Mouse (Mus musculus): ENCODE measurements at regions not wholly inside any gene's neighbourhood (a gene's known extent, or its start where the extent isn't known, plus 50 kb on each side); places are given as distances from the start of the nearest gene placed in this dataset.

DNA sequence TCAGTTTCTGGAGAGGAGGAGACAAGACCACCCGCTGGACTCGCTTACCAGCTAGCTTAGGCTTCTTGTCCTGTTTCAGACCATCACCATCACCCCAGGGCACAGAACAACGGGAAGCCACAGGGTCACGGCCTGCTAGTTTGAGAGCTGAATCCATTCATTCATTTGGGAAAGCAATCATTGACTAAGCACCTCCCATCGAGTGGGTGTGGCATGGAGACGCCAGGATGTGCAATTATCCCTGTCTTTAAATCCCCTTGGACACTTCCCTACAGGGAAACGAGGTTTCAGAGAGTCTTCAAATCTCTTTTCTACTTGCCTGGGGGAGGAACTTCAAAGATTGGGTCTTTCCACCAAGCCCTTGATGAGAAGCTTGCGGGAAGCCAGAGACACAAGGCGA, 108.7 kb downstream of the 2410131K14Rik start:
- DNase-seq (ENCODE audit: low spot score in 2 of 2): no peak

DNA sequence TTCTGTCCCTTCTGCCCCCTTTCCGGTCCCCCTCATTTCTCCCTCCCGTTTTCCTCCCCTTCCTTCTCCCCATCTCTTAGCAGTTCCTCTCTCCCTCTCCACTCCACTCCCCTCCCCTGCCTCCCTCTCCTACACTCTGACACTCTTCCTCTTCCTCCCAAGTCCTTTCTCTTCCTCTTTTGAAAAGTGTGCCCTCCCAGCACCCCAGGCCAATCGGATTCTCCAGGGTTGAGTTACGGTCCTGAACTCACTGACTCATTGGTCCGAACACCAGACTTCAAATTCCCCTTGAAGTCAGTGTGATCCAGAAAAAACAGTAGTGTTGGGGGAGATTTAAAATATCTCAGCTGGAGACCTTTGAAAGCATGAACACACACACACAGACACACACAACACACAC, 109.1 kb downstream of the 2410131K14Rik start:
- no peak for DNase-seq (ENCODE audit: low spot score in 2 of 2)

DNA sequence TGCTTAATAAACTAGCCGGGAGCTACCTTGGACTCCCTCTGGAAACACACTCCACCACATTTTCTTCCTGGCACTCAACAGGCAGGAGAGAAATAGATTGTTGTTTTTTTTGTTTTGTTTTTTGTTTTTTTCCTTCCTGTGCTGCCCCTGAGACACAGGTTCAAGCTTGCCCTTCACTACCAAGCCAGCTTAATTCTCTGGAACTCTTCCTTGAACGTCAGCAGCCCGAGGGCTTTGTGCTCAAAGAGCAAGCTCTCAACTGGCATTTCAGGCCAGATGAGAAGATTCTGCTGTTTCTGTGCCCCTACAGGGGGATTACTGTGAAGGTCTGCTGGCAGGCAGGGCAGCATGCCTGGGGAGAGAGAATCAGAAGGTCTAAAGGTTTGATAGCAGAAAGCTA, 109.8 kb downstream of the 2410131K14Rik start:
- no peak for DNase-seq (ENCODE audit: low spot score in 2 of 2)

DNA sequence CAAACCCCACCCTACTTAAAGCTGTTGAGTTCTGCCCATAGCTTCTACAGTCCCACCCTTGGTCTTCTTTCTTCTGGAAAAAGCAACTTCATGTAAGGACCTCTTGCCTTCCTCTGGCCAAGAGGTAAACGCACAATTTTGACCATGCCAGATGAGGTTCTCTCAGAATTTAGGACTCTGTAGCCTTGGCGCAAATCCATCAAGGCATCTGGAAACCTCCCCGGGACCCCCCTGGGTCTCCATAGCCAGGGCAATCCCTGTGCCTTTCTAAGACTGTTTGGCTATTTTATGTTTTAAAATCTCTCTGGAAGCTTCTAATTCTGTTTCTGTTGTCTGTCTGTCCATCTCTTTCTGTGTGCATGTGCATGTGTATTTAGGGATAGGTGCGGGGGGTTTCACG, 110.3 kb downstream of the 2410131K14Rik start:
- DNase-seq (ENCODE audit: low spot score in 2 of 2): no peak

DNA sequence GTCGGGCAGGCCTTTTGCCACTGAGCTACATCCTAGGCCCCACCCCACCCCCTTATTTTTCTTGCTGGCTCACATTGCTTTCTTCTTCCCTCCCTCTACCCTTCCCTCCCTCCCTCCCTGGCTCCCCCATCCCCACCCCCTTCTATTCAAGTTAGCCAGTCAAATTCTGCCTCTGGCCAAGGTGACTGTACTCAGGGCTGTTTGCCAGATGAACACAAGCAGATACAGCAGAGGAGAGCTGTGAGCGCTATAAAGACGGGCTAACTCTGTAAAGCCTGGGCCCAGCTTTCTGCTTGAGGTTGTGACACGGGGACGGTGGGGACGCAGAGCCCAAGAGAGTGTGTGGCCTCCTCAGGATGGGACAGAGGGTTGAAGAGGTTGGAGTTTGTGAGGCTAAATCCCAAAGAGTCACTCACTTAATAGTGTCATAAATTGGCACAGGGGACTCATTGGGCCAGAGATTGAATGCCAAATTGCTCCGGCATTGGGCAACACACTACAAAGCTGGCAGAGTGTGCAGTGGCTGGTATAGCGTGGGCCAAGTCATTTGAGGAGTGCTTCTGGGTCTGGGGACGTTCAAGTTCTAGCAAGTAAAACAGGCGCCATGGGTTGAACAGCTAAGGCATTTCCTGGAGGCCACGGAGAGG, 110.8 kb downstream of the 2410131K14Rik start:
- no peak for DNase-seq (ENCODE audit: low spot score in 2 of 2)

DNA sequence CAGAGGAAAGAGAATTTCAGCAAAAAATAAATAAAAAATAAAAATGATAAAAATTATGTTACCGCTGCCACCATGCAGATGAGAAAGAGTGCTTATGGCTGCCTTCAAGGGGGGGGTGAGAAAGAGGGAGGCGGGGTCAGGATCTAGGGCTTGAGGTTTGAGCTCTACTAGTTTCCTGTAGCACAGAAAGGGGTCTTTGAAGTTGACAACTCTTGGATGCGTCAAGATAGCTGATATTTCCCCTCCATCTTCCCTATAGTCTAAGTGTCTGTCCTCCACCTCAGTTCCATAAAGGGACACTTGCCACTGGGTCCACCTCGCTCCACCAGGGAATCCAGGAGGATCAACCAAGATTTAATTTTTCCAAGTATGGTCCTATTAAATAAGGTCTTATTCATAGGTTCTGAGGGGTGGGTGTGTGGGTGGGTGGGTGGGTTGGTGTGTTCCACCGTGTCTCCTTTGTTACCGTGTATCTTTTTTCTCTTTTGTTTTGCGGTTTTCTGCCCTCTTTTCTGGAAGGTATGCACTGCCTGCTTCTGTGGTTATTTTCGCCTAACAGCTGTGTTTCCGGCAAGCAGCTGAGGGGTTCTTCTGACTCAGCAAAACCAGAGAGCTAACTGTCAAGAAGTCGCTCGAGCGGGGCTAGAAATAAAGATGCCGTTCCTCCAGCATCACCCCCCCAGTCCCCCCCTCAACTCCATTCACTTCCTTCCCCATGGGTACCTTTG, 114.8 kb downstream of the 2410131K14Rik start:
- DNase-seq (ENCODE audit: low spot score in 2 of 2): no peak

DNA sequence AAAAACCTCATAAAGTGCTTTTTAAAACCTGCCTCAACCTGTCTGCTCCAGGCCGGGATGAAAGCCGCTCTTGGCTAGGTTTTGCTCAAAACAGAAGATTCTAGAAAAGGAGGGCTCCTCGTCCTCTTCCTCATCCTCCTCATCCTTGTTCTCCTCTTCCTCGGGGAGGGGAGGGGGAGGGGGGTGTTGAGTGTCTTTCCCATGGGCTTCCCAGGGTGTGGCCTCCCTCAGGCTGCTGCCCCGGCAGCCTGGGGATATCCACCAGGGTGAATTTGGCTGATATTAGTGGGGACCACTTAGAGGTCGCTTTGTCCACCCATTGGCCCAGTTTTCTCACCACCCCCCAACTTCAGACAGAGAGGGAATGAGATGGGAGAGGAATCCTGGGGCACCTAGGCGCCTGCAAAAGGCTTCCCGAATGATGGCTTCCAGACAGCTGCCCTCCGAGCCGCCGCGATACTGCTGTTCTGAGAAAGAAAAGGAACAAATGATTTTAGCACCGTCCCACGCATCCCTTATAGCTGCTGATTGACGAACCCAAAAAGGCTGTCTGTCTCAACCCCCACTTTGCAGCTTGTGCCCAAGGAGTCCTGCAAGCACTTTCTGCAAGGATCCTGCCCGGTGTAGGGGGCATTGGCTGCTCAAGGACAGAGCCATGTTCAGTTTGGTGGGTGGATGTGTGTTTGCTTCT, 115.5 kb downstream of the 2410131K14Rik start:
- DNase-seq (ENCODE audit: low spot score in 2 of 2): no peak

DNA sequence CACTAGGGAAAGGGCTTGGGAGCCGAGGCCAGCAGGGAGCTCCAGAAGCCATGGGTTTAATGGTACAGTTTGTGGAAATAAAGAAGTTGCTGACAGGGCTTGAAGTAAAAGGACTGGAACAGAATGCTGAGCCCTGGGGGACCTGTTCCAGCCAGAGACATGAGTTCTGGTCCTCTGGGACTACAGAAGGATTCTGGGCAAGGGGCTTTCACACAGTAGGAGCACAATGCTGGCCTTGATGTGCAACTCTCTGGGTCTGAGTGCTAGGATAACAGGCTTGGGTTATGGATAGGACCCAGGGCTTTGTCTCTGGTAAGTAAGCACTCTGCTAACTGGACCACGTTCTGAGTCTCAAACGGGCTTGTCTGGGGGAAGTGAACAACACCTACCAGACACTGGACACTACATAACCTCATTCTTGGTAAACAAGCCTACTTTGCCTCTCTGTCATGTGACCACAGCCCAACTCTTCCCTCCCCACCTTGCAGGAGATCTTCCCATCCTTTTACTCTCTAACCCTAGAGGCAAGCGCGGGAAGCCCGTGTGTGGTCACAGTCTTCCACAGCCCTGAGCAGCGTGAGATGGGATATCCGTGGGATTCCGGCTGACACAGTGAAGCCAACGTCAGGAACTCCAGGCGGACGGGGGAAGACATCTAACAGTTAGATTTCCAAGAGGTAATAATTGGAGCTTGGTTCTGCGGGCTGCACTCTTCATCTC, 116.3 kb downstream of the 2410131K14Rik start:
- no peak for DNase-seq (ENCODE audit: low spot score in 2 of 2)

DNA sequence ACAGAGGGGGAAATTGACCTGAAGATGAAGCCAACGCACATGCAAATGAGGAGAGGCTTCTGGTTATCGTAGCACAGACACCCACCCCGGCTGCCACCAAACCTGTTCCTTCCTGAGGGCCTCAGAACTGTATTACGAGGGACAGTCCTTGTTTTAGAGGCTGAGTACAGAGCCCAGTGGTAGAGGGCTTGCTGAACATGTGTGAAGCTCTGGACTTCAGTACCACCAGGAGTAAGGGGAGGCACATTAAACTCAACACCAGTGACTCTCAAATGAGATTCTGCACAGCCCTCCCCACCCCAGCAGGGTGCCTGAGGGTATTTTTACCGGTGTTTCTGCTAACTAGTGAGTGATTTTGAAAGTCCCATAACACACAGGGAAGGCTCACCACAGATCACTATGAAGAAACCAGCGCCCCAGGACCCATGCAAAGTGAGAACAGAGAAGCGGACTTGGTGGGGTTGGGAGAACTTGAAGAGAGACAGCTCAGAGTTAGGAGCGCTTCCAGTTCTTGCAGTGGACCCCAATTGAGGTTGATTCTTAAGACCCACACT, 116.9 kb downstream of the 2410131K14Rik start:
- no peak for DNase-seq (ENCODE audit: low spot score in 2 of 2)

DNA sequence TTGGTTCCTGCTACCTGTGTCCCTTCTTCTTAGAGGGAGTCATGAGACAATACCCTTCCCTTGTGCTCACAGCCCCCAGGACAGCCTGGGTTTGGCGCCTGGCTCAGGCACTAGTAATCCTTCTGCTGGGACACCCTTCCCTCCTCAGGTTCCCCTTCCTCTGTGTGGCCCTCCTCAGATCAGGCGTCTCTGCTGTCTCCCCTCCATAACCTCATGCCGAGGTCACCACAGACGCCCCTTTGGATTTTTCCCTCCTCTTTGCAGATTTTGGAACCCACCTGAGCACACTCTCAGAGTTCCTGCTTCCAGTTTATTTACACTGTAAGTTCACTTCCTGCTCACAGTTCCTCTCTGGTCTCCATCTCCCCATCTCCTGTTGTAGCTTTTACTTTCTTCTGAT, 117.7 kb downstream of the 2410131K14Rik start:
- DNase-seq (ENCODE audit: low spot score in 2 of 2): no peak

DNA sequence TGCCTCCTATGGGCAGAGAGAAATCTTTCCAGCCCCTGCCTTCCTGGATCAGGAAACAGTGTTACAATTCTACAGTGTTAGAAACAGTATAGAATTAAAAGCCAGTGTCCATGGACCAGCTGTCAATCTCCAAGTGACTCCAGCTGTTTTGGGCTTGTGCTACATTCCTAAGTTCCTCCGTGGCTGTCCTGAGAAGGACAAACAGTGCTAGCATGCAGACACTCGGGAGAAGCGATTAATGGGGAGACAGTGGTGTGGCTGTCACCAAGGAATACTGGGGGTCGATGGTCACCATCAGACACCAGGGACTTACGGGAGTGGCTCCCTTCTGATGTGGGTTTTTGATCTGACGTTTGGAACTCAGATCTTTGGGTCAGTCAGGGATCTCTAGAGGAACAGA, 118.1 kb downstream of the 2410131K14Rik start:
- no peak for DNase-seq (ENCODE audit: low spot score in 2 of 2)

DNA sequence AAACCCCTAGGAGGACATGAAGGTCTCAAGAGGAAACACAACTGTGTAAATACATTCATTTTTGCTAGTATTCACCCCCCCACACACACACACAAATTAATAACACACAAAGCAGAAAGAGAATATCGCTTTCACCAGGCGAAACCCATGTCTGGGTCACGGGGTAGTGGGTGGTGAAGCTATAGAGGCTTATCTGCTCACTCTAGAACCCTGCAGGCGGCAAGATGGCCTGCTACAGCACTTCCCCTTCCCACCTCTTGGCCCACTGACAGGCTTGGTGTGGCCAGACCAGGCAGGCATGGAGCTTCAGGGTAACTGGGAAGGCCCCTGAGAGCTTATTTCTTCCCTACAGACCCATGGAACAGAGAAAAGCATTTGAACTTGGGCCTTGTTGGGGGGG, 119.6 kb downstream of the 2410131K14Rik start:
- no peak for DNase-seq (ENCODE audit: low spot score in 2 of 2)

DNA sequence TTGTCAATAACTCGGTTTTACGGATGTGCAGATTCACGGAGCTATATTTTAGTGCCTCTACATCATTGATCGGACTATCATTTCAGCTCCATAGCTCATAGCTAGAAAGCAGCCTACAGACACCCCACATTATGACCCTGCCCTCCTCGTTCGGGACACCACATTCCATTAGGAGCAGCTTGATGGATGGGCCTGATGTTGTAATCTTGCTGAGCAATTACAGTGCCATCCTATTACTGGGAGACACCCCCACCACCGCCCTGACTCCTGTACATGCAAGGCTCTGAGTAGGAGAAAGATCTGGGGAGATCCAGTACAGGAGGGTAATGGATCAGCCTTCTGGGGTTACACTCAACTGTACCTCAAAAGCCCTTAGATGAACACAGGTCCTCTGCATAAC, 120.2 kb downstream of the 2410131K14Rik start:
- no peak for DNase-seq (ENCODE audit: low spot score in 2 of 2)

DNA sequence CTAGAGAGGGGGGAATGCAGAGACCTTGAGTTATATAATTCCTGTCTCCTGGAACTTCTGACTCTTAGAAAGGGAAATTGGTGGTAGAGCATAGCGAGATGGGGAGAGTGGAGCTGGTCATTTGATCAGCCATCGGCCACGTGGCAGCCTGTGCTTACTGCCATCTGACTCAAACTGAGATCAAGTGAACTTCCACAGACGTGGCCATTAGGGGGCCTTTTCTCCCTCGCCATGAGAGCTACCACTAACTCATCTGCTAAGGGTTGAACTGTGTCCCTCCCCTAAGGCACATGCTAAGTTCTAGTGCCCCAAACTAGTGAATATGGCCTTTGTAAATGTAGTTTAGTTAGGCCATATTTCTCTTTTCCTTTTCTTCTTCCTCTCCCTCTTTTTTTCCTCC, 120.6 kb downstream of the 2410131K14Rik start:
- no peak for DNase-seq (ENCODE audit: low spot score in 2 of 2)

DNA sequence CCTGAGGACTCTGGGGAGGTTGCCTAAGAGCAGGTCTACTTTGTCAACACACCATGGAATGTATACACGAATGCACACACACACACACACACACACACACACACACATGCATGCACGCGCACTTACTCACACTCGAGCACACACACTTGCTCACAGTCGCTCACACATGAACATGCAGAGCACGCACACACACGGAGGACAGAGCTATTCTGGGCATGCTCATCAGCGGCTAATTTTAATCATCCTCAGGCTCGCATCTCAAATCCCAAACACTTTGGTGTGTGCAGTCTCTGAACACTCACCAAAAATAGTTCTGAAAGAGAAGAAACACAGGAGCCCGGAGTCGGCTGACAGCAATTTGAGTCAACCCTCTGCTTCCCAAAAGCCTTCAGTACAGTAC, 122.0 kb downstream of the 2410131K14Rik start:
- peak; percentile 23 to 25 for DNase-seq (ENCODE audit: low spot score in 2 of 2)

DNA sequence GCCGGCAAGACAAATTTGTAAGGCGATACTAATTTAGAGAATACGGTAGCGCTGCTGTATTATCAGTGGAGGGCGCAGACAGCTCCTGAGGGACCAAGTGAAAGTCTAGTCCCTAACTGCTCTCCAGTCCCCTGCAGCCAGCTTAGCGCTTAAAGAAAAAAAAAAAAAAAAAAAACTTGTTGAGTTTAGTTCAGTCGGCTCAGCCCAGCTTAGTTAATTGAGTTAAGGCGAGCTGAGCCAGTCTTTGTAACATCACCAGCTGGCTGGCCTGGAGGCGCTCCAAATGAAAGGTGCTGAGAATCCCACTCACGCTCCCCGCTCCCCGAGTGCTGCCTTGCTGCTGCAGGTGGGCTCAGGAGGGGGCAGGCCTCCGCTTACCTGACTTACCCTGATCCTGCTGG, 128.6 kb downstream of the 2410131K14Rik start:
- DNase-seq (ENCODE audit: low spot score in 2 of 2): no peak

DNA sequence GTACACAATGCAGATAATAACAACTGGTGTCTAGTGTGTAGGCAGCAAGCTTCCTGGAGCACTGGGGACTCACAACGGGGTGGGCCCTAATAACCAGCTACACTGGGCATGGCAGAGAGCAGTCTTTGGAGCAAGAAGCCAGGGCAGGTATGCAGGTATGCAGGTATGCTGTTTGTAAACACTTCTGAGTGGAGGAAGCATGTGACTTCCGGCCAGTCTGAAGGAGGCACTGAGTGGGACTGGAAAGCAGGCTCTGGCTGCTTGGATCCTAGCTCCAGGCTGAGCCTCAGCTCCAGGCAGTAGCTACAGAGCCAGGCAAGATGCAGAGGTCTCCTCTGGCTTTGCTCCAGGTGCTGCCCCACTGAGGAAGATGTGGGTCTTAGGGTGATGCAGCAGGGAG, 129.9 kb downstream of the 2410131K14Rik start:
- no peak for DNase-seq (ENCODE audit: low spot score in 2 of 2)

DNA sequence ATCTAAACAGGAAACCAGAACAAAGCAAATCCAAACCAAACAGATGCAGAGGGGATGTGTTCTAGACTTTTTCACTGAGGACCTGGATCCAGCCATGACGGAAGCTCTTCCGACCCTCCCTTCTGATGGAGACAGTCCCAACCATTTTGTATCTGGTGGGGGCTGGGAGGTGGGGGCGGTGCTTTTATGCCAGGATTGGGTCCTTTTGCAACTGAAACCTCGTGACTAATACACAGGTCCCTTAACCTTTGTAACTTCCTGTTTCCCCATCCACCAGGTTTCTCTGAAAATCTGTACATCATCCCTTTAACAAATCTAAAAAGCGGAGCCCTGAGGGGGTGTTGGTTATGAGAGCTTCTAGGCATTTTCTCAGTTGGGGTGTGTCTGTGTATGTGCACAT, 130.9 kb downstream of the 2410131K14Rik start:
- no peak for DNase-seq (ENCODE audit: low spot score in 2 of 2)

DNA sequence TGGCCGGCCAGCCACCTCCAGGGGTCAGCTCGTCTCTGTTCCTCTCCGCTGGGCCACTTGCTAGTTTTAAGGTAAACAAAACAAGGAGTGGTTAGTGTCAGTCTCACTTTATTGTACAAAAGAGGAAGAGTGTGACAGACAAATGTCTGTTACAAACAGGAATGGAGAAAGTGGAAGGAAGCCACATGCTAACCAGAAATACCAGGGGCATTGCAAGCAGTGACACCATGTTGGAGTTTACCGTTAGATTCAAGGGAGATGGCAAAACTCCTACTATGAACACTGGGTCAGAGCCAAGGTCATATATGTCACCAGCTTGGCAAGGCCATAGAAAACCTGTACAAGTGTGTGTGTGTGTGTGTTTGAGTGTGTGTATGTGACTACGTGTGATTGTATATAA, 131.5 kb downstream of the 2410131K14Rik start:
- no peak for DNase-seq (ENCODE audit: low spot score in 2 of 2)

DNA sequence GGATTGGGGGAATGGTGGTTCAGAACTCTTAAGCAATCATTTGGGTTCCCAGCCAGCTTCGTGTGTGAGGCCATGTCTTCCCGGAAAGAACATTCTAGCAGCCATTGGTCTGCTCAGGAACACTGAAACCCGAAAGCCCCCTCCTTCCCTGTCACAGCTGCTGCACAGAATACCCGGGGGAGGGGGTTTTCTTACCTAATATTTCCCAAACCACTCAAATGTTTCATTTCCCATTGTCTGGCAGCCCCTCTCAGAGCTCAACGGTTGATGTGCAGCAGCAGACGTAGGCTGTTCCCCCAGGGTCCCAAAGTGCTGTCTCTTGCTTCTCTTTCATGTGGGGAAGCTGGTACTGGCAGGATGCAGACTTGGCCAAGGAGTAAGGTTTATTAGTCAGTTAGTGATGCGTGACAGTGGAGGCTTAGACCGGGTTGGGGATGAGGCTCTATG, 132.4 kb downstream of the 2410131K14Rik start:
- no peak for DNase-seq (ENCODE audit: low spot score in 2 of 2)

DNA sequence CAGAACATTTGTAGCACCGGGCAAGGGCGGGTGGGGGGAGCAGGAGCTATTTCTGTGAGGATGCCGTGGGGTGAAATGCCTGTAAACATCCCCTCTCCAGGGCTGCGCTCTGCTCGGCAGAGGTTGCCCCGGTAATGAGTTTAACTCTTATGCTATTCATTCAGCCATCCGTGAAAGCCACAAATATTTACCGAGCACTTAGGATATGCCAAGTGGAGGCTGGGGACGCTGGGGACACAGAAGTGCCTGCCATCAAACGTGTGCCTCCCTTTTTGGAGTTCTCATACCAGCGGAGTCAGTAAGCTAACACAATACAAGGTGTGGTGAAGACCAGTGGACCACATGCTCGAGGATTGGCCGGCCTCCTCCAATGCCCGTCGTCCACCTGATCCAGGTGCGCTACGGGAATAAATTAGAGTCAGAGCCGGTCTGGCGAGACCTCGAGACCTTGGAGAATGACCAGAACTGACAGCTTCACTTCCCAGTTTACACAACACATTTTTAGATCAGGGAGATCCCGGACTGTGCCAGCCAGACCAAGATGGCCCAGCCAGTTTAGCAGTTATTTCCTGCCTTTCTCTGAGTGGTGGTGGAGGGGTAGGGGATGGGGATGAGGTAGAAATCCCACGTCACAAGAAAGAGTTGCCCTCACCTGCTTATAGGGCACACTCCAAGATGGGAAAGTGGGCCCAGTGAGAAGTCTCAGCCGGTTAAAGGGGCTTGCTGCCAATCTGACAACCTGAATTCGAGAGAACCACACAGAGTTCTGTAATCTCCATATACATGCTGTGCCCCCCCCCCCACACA, 134.4 kb downstream of the 2410131K14Rik start:
- no peak for DNase-seq (ENCODE audit: low spot score in 2 of 2)

Measured in gastrocnemius, adult 8-10 months (tissue).